Comparison of ENCODE assay signal across 10 mouse cellular contexts in the genomic region with DNA sequence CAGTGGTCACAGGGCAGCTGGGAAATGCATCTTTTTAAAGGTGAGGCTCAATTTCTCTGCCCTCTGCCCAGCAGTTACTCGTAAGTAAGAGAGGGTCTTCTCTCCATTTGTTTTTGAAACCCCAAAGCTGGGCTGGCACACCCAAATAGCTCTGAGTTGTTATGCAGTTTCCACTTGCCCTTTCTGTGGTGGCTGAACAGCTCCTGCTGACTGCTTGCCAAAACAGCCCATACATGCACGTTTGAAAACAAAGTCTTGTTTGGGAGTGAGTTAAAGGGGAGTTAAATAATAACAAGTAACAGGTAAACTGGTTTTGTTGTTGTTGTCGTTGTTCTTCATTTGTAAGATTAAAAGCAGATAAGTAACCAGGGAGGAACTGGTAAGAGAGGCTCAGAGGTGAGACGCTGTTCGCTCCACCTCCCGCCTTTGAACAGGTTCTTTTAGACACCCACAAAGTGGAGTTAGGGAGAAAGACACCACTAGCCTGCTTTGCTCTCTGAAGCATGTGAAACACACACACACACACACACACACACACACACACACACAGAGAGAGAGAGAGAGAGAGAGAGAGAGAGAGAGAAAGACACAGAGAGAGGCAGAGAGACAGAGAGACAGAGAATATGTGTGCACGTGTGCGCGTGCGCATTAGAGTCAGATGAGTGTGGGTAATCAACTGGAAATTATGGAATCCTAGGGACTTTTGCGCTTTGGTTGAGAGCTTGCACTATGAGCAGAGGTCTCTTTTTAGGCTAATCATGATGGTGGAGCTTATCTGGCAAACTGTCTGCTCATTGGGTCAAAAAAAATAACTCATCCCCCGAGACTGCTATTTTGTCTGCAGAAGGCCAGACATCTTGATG. TPM values are rescaled to one million over a fixed set of nuclear protein-coding genes. Genes with fewer than 3 reads are reported as not detected.
DNase-seq lines count a peak whose midpoint lies in the region; ATAC-seq and TF ChIP-seq lines count a peak whose summit lies in the region.
"Had no signal": no experiment of that assay in that cellular context is flagged by ENCODE, and none has a peak within 500 bp of the region (broad histone marks: within the 10 kb centered on the region; RNA-seq: fewer than 3 reads in every experiment).

No protein-coding gene starts in this region.

- H3K27me3 ChIP-seq in hindbrain, embryonic 14.5 days (ENCODE audit: control insufficient read depth, insufficient read depth, low read length), result peaks cover 18% of the 10 kb centered on the region; the same call in 1 of the 2 replicates
- H3K27me3 ChIP-seq in hindbrain, embryonic 11.5 days (ENCODE audit: control insufficient read depth, insufficient read depth, low read length), result peaks cover 14% of the 10 kb centered on the region
- H3K27me3 ChIP-seq in embryonic facial prominence, embryonic 12.5 days, result peaks cover 10% of the 10 kb centered on the region
- H3K27me3 ChIP-seq in limb, embryonic 14.5 days (ENCODE audit: control insufficient read depth, insufficient read depth, low read length), result no peaks in the 10 kb centered on the region

- no peak overlapping the region for H3K9ac ChIP-seq in hindbrain, embryonic 14.5 days
- no peak overlapping the region for H3K9ac ChIP-seq in hindbrain, embryonic 11.5 days (ENCODE audit: low read depth, low read length)
- no peak overlapping the region for H3K9ac ChIP-seq in embryonic facial prominence, embryonic 12.5 days
- H3K9ac ChIP-seq in limb, embryonic 14.5 days (ENCODE audit: low read depth, low read length, severe bottlenecking), result no peak overlapping the region

- no peak overlapping the region for H3K27ac ChIP-seq in hindbrain, embryonic 14.5 days
- H3K27ac ChIP-seq in hindbrain, embryonic 11.5 days (ENCODE audit: low read depth, low read length), result no peak overlapping the region
- no peak overlapping the region for H3K27ac ChIP-seq in embryonic facial prominence, embryonic 12.5 days
- H3K27ac ChIP-seq in limb, embryonic 14.5 days (replicated peaks; ENCODE audit: low read depth, low read length), result no peak overlapping the region

- H3K36me3 ChIP-seq in hindbrain, embryonic 14.5 days (replicated peaks; ENCODE audit: control insufficient read depth, insufficient read depth), result no peaks in the 10 kb centered on the region
- no peaks in the 10 kb centered on the region for H3K36me3 ChIP-seq in hindbrain, embryonic 11.5 days (ENCODE audit: control insufficient read depth, insufficient read depth, low read length)
- peaks cover 12% of the 10 kb centered on the region; the same call in 1 of the 2 replicates for H3K36me3 ChIP-seq in embryonic facial prominence, embryonic 12.5 days
- H3K36me3 ChIP-seq in limb, embryonic 14.5 days (ENCODE audit: control insufficient read depth, insufficient read depth, low read length), result peaks cover 31% of the 10 kb centered on the region

- ATAC-seq in hindbrain, embryonic 14.5 days (ENCODE audit: low FRiP score), result no peak
- no peak for ATAC-seq in hindbrain, embryonic 11.5 days (ENCODE audit: low FRiP score)
- ATAC-seq in embryonic facial prominence, embryonic 12.5 days (ENCODE audit: insufficient number of reproducible peaks, insufficient read depth, low FRiP score, low TSS enrichment), result no peak
- ATAC-seq in limb, embryonic 14.5 days (ENCODE audit: low FRiP score, low read depth), result no peak

- no peak for DNase-seq in hindbrain, embryonic 14.5 days (ENCODE audit: low spot score)
- DNase-seq in hindbrain, embryonic 11.5 days (ENCODE audit: low spot score), result no peak
- DNase-seq in CD4-positive helper T cell, adult 2 months (ENCODE audit: low read depth, low spot score), result peak; percentile 88
- no peak for DNase-seq in limb, embryonic 14.5 days (ENCODE audit: low spot score)
- DNase-seq in adrenal gland, postnatal 25 days, result no peak
- DNase-seq in layer of hippocampus, adult 9-11 months, result no peak
- DNase-seq in gastrocnemius, postnatal 4 days (ENCODE audit: low spot score in 2 of 2), result no peak

- 73% methylated on average over 12 of the region's 12 CpGs for WGBS in hindbrain, embryonic 14.5 days
- 82% methylated on average over 12 of the region's 12 CpGs for WGBS in hindbrain, embryonic 11.5 days
- WGBS in embryonic facial prominence, embryonic 12.5 days, result 78% methylated on average over 12 of the region's 12 CpGs
- 74% methylated on average over 12 of the region's 12 CpGs for WGBS in limb, embryonic 14.5 days

- no peak for TF ChIP-seq POLR2A in limb, embryonic 14.5 days (IDR thresholded peaks at IDR 0.05; ENCODE audit: borderline replicate concordance, extremely low read depth, insufficient read depth, insufficient read length)

- H3K4me2 ChIP-seq in hindbrain, embryonic 14.5 days (replicated peaks), result peak overlapping the region; percentile 97; the same call in 1 of the 2 replicates
- no peak overlapping the region for H3K4me2 ChIP-seq in hindbrain, embryonic 11.5 days (replicated peaks; ENCODE audit: low read depth, low read length)
- peak overlapping the region; percentile 98 for H3K4me2 ChIP-seq in embryonic facial prominence, embryonic 12.5 days (replicated peaks)
- H3K4me2 ChIP-seq in limb, embryonic 14.5 days (replicated peaks; ENCODE audit: low read depth, low read length, severe bottlenecking), result peak overlapping the region; percentile 16; the same call in 1 of the 2 replicates

- H3K4me3 ChIP-seq in hindbrain, embryonic 14.5 days (replicated peaks; ENCODE audit: low read length), result no peak overlapping the region
- H3K4me3 ChIP-seq in hindbrain, embryonic 11.5 days (ENCODE audit: low read depth, low read length), result no peak overlapping the region
- H3K4me3 ChIP-seq in embryonic facial prominence, embryonic 12.5 days, result no peak overlapping the region
- no peak overlapping the region for H3K4me3 ChIP-seq in limb, embryonic 14.5 days (replicated peaks; ENCODE audit: low read length)
- H3K4me3 ChIP-seq: myocyte had no signal

- peaks cover 26% of the 10 kb centered on the region for H3K4me1 ChIP-seq in hindbrain, embryonic 14.5 days (replicated peaks; ENCODE audit: control insufficient read depth, insufficient read depth, low read length)
- H3K4me1 ChIP-seq in hindbrain, embryonic 11.5 days (replicated peaks; ENCODE audit: control insufficient read depth, insufficient read depth, low read length), result peaks cover 10% of the 10 kb centered on the region; the same call in 1 of the 2 replicates
- H3K4me1 ChIP-seq in embryonic facial prominence, embryonic 12.5 days, result peaks cover 44% of the 10 kb centered on the region
- peaks cover 47% of the 10 kb centered on the region for H3K4me1 ChIP-seq in limb, embryonic 14.5 days (ENCODE audit: control insufficient read depth, insufficient read depth, low read length)

- H3K9me3 ChIP-seq in hindbrain, embryonic 14.5 days (ENCODE audit: control insufficient read depth, low read length), result no peaks in the 10 kb centered on the region
- H3K9me3 ChIP-seq in hindbrain, embryonic 11.5 days (ENCODE audit: control insufficient read depth, low read length), result no peaks in the 10 kb centered on the region
- no peaks in the 10 kb centered on the region for H3K9me3 ChIP-seq in embryonic facial prominence, embryonic 12.5 days
- H3K9me3 ChIP-seq in limb, embryonic 14.5 days (ENCODE audit: control insufficient read depth, low read length), result no peaks in the 10 kb centered on the region
- H3K9me3 ChIP-seq: G1E had no signal

RNA-seq across cellular contexts. Expression of a gene that starts 5.5 kb away (rescaled TPM):
- 2.7 and 3.0 TPM in 2 replicates for polyA plus RNA-seq in hindbrain, embryonic 14.5 days (2014; fragmentation: Nextera tagmentation; extraction: Ambion mirVana)
- polyA plus RNA-seq in hindbrain, embryonic 11.5 days (2014; fragmentation: Nextera tagmentation; extraction: Ambion mirVana), result 2.9 and 4.3 TPM in 2 replicates
- 12.8 and 13.3 TPM in 2 replicates for polyA plus RNA-seq in embryonic facial prominence, embryonic 12.5 days (2016; fragmentation: Nextera tagmentation; extraction: Ambion mirVana)
- polyA plus RNA-seq in limb, embryonic 14.5 days (2012; rRNA removed), result 16.2 and 17.4 TPM in 2 replicates
- polyA plus RNA-seq in limb, embryonic 14.5 days (2014; fragmentation: Nextera tagmentation; extraction: Ambion mirVana), result 8.4 and 10.1 TPM in 2 replicates
- 57.7 and 71.2 TPM in 2 replicates for total RNA-seq in adrenal gland, postnatal 25 days (2021)
- 10 to 100 TPM; 43.3 to 46.1 TPM for total RNA-seq in gastrocnemius, postnatal 4 days (2021)
